Mouse (Mus musculus) liver, embryonic 12.5 days (tissue): ENCODE results near the gene Ddn. TPM values are rescaled to one million over a fixed set of nuclear protein-coding genes. Genes with fewer than 3 reads are reported as not detected.

Experiments used
- ATAC-seq: fragments of 200-750 bp; cut with Nextera tagmentation; 2 replicates; pipeline ENCODE4 v1.8.0; 2017; ENCODE audit warnings: moderate number of reproducible peaks, mild to moderate bottlenecking, moderate library complexity
- H3K27ac ChIP-seq: fragments of 300-500 bp; sonication (generic); 2 replicates; pipeline ENCODE4 v1.5.1; 2016; ENCODE audit warnings: mild to moderate bottlenecking
- H3K27me3 ChIP-seq: fragments of 300-500 bp; sonication (generic); replicated peaks from 2 replicates; pipeline ENCODE4 v1.6.1; 2016; ENCODE audit warnings: mild to moderate bottlenecking, moderate library complexity
- H3K36me3 ChIP-seq: fragments of 300-500 bp; sonication (generic); 2 replicates; pipeline ENCODE4 v1.6.1; 2016; ENCODE audit warnings: mild to moderate bottlenecking, moderate library complexity
- H3K4me1 ChIP-seq: fragments of 300-500 bp; sonication (generic); 2 replicates; pipeline ENCODE4 v1.6.1; 2016
- H3K4me2 ChIP-seq: fragments of 300-500 bp; sonication (generic); 2 replicates; pipeline ENCODE4 v1.6.1; 2016; ENCODE audit warnings: mild to moderate bottlenecking, moderate library complexity
- H3K4me3 ChIP-seq: fragments of 300-500 bp; sonication (generic); 2 replicates; pipeline ENCODE4 v1.5.1; 2016; ENCODE audit warnings: mild to moderate bottlenecking, moderate library complexity
- H3K9ac ChIP-seq: fragments of 300-500 bp; sonication (generic); 2 replicates; pipeline ENCODE4 v1.6.1; 2016; ENCODE audit warnings: mild to moderate bottlenecking, moderate library complexity
- H3K9me3 ChIP-seq: fragments of 300-500 bp; sonication (generic); replicated peaks from 2 replicates; pipeline ENCODE4 v1.6.1; 2016; ENCODE audit warnings: mild to moderate bottlenecking, moderate library complexity
- WGBS: fragments of 180-500 bp; shearing (Covaris S2); methylation state at CpG from one replicate; pipeline ENCODE4 v1.1.7; 2016; ENCODE audit not compliant: insufficient replicate concordance; 5-methylcytosine and 5-hydroxymethylcytosine counted together
- polyA plus RNA-seq: library from polyadenylated mRNA; unstranded; fragments of >200 nt; fragmentation: Nextera tagmentation; extraction: Ambion mirVana; gene quantifications from 2 replicates; pipeline ENCODE4 v1.2.1, GENCODE M21; 2016

The Ddn gene
- polyA plus RNA-seq: not detected in 2 replicates

GRCm38 (mm10) chr15:98809390-98809789 is at the start of gene Ddn:
Ddn (minus strand) TSS chr15:98809490.
- Histone ChIP-seq H3K4me1 (peaks cover 37% of the 10 kb centered on the region), H3K9me3 (no peaks in the 10 kb centered on the region), H3K27me3 (peaks cover 57% of the 10 kb centered on the region), H3K4me2 (no peak within 1 kb of the TSS), H3K27ac (no peak within 1 kb of the TSS), H3K4me3 (no peak within 1 kb of the TSS), H3K36me3 (peaks cover 39% of the 10 kb centered on the region), H3K9ac (no peak within 1 kb of the TSS)
- WGBS: 60% methylated on average over 3 of the region's 3 CpGs
- no peak for ATAC-seq

- Histone ChIP-seq H3K27ac (no peak overlapping the region), H3K9me3 (no peaks in the 10 kb centered on the region), H3K4me1 (no peaks in the 10 kb centered on the region), H3K4me3 (no peak overlapping the region), H3K4me2 (no peak overlapping the region), H3K9ac (no peak overlapping the region), H3K27me3 (no peaks in the 10 kb centered on the region), H3K36me3 (peaks cover 100% of the 10 kb centered on the region)
- 88% methylated on average over 16 of the region's 16 CpGs for WGBS
- no peak for ATAC-seq
These were observed 44.9 kb upstream of the Ddn start for GRCm38 (mm10) chr15:98854214-98854613.

- Histone ChIP-seq H3K4me1 (no peaks in the 10 kb centered on the region), H3K27ac (no peak overlapping the region), H3K27me3 (no peaks in the 10 kb centered on the region), H3K4me3 (no peak overlapping the region), H3K9ac (no peak overlapping the region), H3K36me3 (peaks cover 100% of the 10 kb centered on the region), H3K4me2 (no peak overlapping the region), H3K9me3 (no peaks in the 10 kb centered on the region)
- no peak for ATAC-seq
- 90% methylated on average over 28 of the region's 28 CpGs for WGBS
These were observed 44.1 kb upstream of the Ddn start for GRCm38 (mm10) chr15:98853161-98853937.

GRCm38 (mm10) chr15:98852733-98853132 is 43.4 kb upstream of the Ddn start:
- H3K9ac ChIP-seq: no peak overlapping the region
- no peaks in the 10 kb centered on the region for H3K4me1 ChIP-seq
- 84% methylated on average over 9 of the region's 9 CpGs for WGBS
- no peak for ATAC-seq
- no peaks in the 10 kb centered on the region for H3K9me3 ChIP-seq
- no peak overlapping the region for H3K4me2 ChIP-seq
- no peaks in the 10 kb centered on the region for H3K27me3 ChIP-seq
- no peak overlapping the region for H3K4me3 ChIP-seq
- H3K27ac ChIP-seq: no peak overlapping the region
- H3K36me3 ChIP-seq: peaks cover 100% of the 10 kb centered on the region

- H3K36me3 ChIP-seq: peaks cover 100% of the 10 kb centered on the region
- H3K4me3 ChIP-seq: no peak overlapping the region
- H3K4me1 ChIP-seq: no peaks in the 10 kb centered on the region
- no peaks in the 10 kb centered on the region for H3K27me3 ChIP-seq
- H3K9ac ChIP-seq: no peak overlapping the region
- ATAC-seq: no peak
- WGBS: 92% methylated on average over 9 of the region's 9 CpGs
- H3K9me3 ChIP-seq: no peaks in the 10 kb centered on the region
- H3K4me2 ChIP-seq: no peak overlapping the region
- no peak overlapping the region for H3K27ac ChIP-seq
These were observed 42.8 kb upstream of the Ddn start for GRCm38 (mm10) chr15:98852071-98852470.

GRCm38 (mm10) chr15:98851229-98851818 is 42.0 kb upstream of the Ddn start:
- Histone ChIP-seq H3K27me3 (no peaks in the 10 kb centered on the region), H3K4me3 (no peak overlapping the region), H3K9ac (no peak overlapping the region), H3K4me1 (no peaks in the 10 kb centered on the region), H3K9me3 (no peaks in the 10 kb centered on the region), H3K4me2 (no peak overlapping the region), H3K27ac (no peak overlapping the region), H3K36me3 (peaks cover 100% of the 10 kb centered on the region)
- WGBS: 90% methylated on average over 21 of the region's 21 CpGs
- ATAC-seq: no peak

GRCm38 (mm10) chr15:98850668-98851067 is 41.4 kb upstream of the Ddn start:
- Histone ChIP-seq H3K4me2 (no peak overlapping the region), H3K9ac (no peak overlapping the region), H3K27ac (no peak overlapping the region), H3K27me3 (no peaks in the 10 kb centered on the region), H3K4me3 (no peak overlapping the region), H3K9me3 (no peaks in the 10 kb centered on the region), H3K36me3 (peaks cover 100% of the 10 kb centered on the region), H3K4me1 (no peaks in the 10 kb centered on the region)
- no peak for ATAC-seq
- 88% methylated on average over 14 of the region's 14 CpGs for WGBS

- no peak overlapping the region for H3K9ac ChIP-seq
- H3K4me1 ChIP-seq: peaks cover 3% of the 10 kb centered on the region
- peaks cover 100% of the 10 kb centered on the region for H3K36me3 ChIP-seq
- WGBS: 83% methylated on average over 16 of the region's 16 CpGs
- ATAC-seq: no peak
- no peak overlapping the region for H3K4me2 ChIP-seq
- H3K4me3 ChIP-seq: no peak overlapping the region
- H3K27me3 ChIP-seq: no peaks in the 10 kb centered on the region
- H3K9me3 ChIP-seq: no peaks in the 10 kb centered on the region
- H3K27ac ChIP-seq: no peak overlapping the region
These were observed 40.8 kb upstream of the Ddn start for GRCm38 (mm10) chr15:98849956-98850600.

- Histone ChIP-seq H3K27me3 (no peaks in the 10 kb centered on the region), H3K4me2 (no peak overlapping the region), H3K4me1 (peaks cover 12% of the 10 kb centered on the region), H3K36me3 (peaks cover 100% of the 10 kb centered on the region), H3K27ac (no peak overlapping the region), H3K9me3 (no peaks in the 10 kb centered on the region), H3K9ac (no peak overlapping the region), H3K4me3 (no peak overlapping the region)
- WGBS: 91% methylated on average over 11 of the region's 11 CpGs
- ATAC-seq: no peak
These were observed 39.9 kb upstream of the Ddn start for GRCm38 (mm10) chr15:98849165-98849564.

GRCm38 (mm10) chr15:98846140-98846539 is 36.9 kb upstream of the Ddn start:
- 82% methylated on average over 8 of the region's 8 CpGs for whole genome bisulfite sequencing

GRCm38 (mm10) chr15:98845149-98845548 is 35.9 kb upstream of the Ddn start:
- no peaks in the 10 kb centered on the region for H3K9me3 ChIP-seq
- peak overlapping the region; percentile 22; the same call in 1 of the 2 replicates for H3K27ac ChIP-seq
- H3K9ac ChIP-seq: no peak overlapping the region
- ATAC-seq: no peak
- H3K4me3 ChIP-seq: no peak overlapping the region
- peaks cover 19% of the 10 kb centered on the region for H3K4me1 ChIP-seq
- 90% methylated on average over 2 of the region's 2 CpGs for WGBS
- peaks cover 100% of the 10 kb centered on the region for H3K36me3 ChIP-seq
- no peak overlapping the region for H3K4me2 ChIP-seq
- H3K27me3 ChIP-seq: no peaks in the 10 kb centered on the region

More at GRCm38 (mm10) chr15:98846140-98846539, 36.9 kb upstream of the Ddn start:
- no peaks in the 10 kb centered on the region for H3K27me3 ChIP-seq
- H3K4me1 ChIP-seq: peaks cover 19% of the 10 kb centered on the region
- no peaks in the 10 kb centered on the region for H3K9me3 ChIP-seq
- H3K27ac ChIP-seq: no peak overlapping the region
- no peak overlapping the region for H3K9ac ChIP-seq
- no peak overlapping the region for H3K4me3 ChIP-seq
- no peak overlapping the region for H3K4me2 ChIP-seq
- ATAC-seq: no peak
- H3K36me3 ChIP-seq: peaks cover 100% of the 10 kb centered on the region

- Histone ChIP-seq H3K9ac (0 out of 2 replicates have a peak overlapping the region, but pooled peaks have one; percentile 14), H3K27ac (0 out of 2 replicates have a peak overlapping the region, but pooled peaks have one; percentile 11), H3K36me3 (peaks cover 100% of the 10 kb centered on the region), H3K4me3 (no peak overlapping the region), H3K4me1 (peaks cover 27% of the 10 kb centered on the region), H3K9me3 (no peaks in the 10 kb centered on the region), H3K27me3 (no peaks in the 10 kb centered on the region), H3K4me2 (no peak overlapping the region)
- ATAC-seq: no peak
- 87% methylated on average over 11 of the region's 11 CpGs for WGBS
These were observed 34.4 kb upstream of the Ddn start for GRCm38 (mm10) chr15:98843595-98844223.
